8 mouse cellular contexts compared by ENCODE assay signal in the genomic region with DNA sequence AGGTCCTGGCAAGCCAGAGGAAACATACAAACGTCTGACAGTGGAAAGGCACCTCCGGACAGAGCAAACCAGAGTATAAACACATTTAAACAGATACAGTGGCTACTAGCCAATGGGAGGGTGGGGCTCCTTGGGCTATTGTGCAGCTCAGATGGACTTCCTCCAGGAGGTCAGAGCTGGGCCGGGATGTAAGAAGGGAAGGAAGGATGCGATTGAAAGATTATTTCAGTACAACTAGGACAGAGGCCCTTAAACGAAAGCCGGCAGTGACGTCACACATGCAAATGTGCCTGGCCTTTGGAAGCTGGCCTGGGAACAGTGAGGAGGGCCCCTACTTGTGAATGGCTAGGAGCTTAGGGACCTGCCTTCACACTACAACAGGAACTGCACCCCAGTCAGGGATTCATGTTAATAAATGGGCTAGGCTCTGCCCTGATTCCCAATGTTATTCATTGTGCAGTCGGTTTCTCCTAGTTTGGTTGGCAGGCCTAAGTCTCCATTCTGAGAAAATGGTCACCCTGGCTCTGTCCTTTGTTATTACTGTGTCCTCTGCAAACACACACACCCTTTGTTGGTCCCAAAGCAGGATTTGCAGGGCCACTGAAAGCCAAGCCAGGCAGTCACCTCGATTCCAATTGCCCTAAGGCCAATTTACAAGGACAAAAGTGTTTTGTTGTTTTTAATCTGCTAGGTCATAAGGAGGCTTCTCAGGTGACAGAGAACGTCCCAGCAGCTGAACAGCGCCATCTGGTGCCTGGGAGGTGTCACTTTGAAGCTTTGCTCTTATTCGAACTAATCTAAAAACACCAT. TPM values are rescaled to one million over a fixed set of nuclear protein-coding genes. Genes with fewer than 3 reads are reported as not detected.
A peak's percentile ranks its signal among the peaks of the same experiment; 100 is the strongest.
DNase-seq lines count a peak whose midpoint lies in the region; ATAC-seq and TF ChIP-seq lines count a peak whose summit lies in the region.

No protein-coding gene starts in this region.

- peak; percentile 60 for ATAC-seq in Patski
- peak; percentile 60; the same call in 1 of the 2 replicates for ATAC-seq in cerebellum, adult (ENCODE audit: insufficient number of reproducible peaks, low FRiP score, low TSS enrichment)
- peak; percentile 85 for ATAC-seq in forebrain, embryonic 13.5 days
- peak; percentile 76 for ATAC-seq in lung, embryonic 15.5 days (ENCODE audit: borderline replicate concordance, extremely low read depth, low FRiP score, low TSS enrichment)
- ATAC-seq in monocyte, adult 5-6 weeks (replicated peaks; ENCODE audit: insufficient number of reproducible peaks, low FRiP score, low TSS enrichment, poor library complexity, severe bottlenecking): no peak

- CTCF ChIA-PET in Patski (lab: Charles Lee): interaction anchor here (1.4 kb wide), 1 partner anchor 117 kb away, joined by 5 read pairs; no protein-coding TSS in a partner anchor

- DNase-seq in Patski (ENCODE audit: low read depth, low spot score): no peak
- peak; percentile 88 to 90 for DNase-seq in heart, postnatal 10 days
- peak; percentile 87 to 90 for DNase-seq in kidney, postnatal 4 days
- DNase-seq in retina, embryonic 14.5 days (ENCODE audit: low spot score): peak; percentile 85

- 27% methylated on average over 12 of the region's 12 CpGs for WGBS in forebrain, embryonic 13.5 days
- WGBS in lung, embryonic 15.5 days: 20% methylated on average over 12 of the region's 12 CpGs

- in situ Hi-C loops in Patski (cut with MboI; ENCODE audit: low pct_unique_long_range_greater_than_20kb): loop anchor here (5.0 kb wide), 1 partner anchor 113 kb away; no protein-coding TSS in a partner anchor

- H3K36me3 ChIP-seq in forebrain, embryonic 13.5 days (ENCODE audit: poor library complexity, severe bottlenecking): no peaks in the 10 kb centered on the region
- H3K36me3 ChIP-seq in lung, embryonic 15.5 days: no peaks in the 10 kb centered on the region

- no peaks in the 10 kb centered on the region for H3K27me3 ChIP-seq in Patski
- H3K27me3 ChIP-seq in forebrain, embryonic 13.5 days: no peaks in the 10 kb centered on the region
- no peaks in the 10 kb centered on the region for H3K27me3 ChIP-seq in lung, embryonic 15.5 days

- POLR2A ChIA-PET in Patski (lab: Charles Lee): no interaction called here

- intact Hi-C loops in heart, postnatal 10 days (cut with DNase I): loop anchor here (1.0 to 2.0 kb wide), 2 partner anchors 75 to 117 kb away; no protein-coding TSS in a partner anchor

- no peak overlapping the region for H3K4me2 ChIP-seq in forebrain, embryonic 13.5 days
- peak overlapping the region; percentile 29; the same call in 1 of the 2 replicates for H3K4me2 ChIP-seq in lung, embryonic 15.5 days

- H3K27ac ChIP-seq in forebrain, embryonic 13.5 days: peak overlapping the region; percentile 22; the same call in 1 of the 2 replicates
- H3K27ac ChIP-seq in lung, embryonic 15.5 days: peak overlapping the region; percentile 81

- H3K9ac ChIP-seq in forebrain, embryonic 13.5 days: no peak overlapping the region
- no peak overlapping the region for H3K9ac ChIP-seq in lung, embryonic 15.5 days

- no peak overlapping the region for H3K4me3 ChIP-seq in forebrain, embryonic 13.5 days
- no peak overlapping the region for H3K4me3 ChIP-seq in lung, embryonic 15.5 days

- no peaks in the 10 kb centered on the region for H3K9me3 ChIP-seq in forebrain, embryonic 13.5 days (replicated peaks)
- H3K9me3 ChIP-seq in lung, embryonic 15.5 days: no peaks in the 10 kb centered on the region

- peaks cover 6% of the 10 kb centered on the region for H3K4me1 ChIP-seq in forebrain, embryonic 13.5 days
- peaks cover 16% of the 10 kb centered on the region for H3K4me1 ChIP-seq in lung, embryonic 15.5 days

- peak; percentile 92 for TF ChIP-seq CTCF in Patski (IDR thresholded peaks at IDR 0.05)

RNA-seq across cellular contexts. Expression of a gene that starts 9.9 kb away (rescaled TPM):
- polyA plus RNA-seq in Patski (2021): 144 TPM
- 60.5 and 62.9 TPM in 2 replicates for polyA plus RNA-seq in forebrain, embryonic 13.5 days (2015; fragmentation: Nextera tagmentation; extraction: Ambion mirVana)
- 100 to 1,000 TPM; 301 to 312 TPM for total RNA-seq in heart, postnatal 10 days (2021)
- 239 and 248 TPM in 2 replicates for polyA plus RNA-seq in lung, embryonic 15.5 days (2015; fragmentation: Nextera tagmentation; extraction: Ambion mirVana)
- total RNA-seq in monocyte, adult 5-6 weeks (2017): not detected in 3 replicates
